Mouse (Mus musculus) thymus, postnatal 14 days (tissue): ENCODE data around the gene Pfkm.

ENCODE experiments used
- DNase-seq: peaks from one replicate; pipeline ENCODE4 v3.0.0; 2021

Gene Pfkm

GRCm38 (mm10) chr15:98102401-98102800 is 10.0 kb downstream of the Pfkm start:
- DNase-seq, result no peak

GRCm38 (mm10) chr15:98106506-98106905 is 14.1 kb downstream of the Pfkm start:
- no peak for DNase-seq

GRCm38 (mm10) chr15:98107230-98107629 is 14.8 kb downstream of the Pfkm start:
- DNase-seq, result no peak

- DNase-seq, result no peak
Observed at GRCm38 (mm10) chr15:98107703-98108296, 15.4 kb downstream of the Pfkm start.

- DNase-seq, result peak; percentile 83
Observed at GRCm38 (mm10) chr15:98108297-98109152, 16.1 kb downstream of the Pfkm start.

- no peak for DNase-seq
Observed at GRCm38 (mm10) chr15:98111791-98112190, 19.4 kb downstream of the Pfkm start.

- DNase-seq, result no peak
Observed at GRCm38 (mm10) chr15:98114098-98114851, 21.9 kb downstream of the Pfkm start.

GRCm38 (mm10) chr15:98114852-98115778 is 22.7 kb downstream of the Pfkm start:
- DNase-seq, result no peak

GRCm38 (mm10) chr15:98115779-98116163 is 23.4 kb downstream of the Pfkm start:
- DNase-seq, result no peak

GRCm38 (mm10) chr15:98116287-98116686 is 23.9 kb downstream of the Pfkm start:
- no peak for DNase-seq

- no peak for DNase-seq
Observed at GRCm38 (mm10) chr15:98119363-98119762, 27.0 kb downstream of the Pfkm start.

- no peak for DNase-seq
Observed at GRCm38 (mm10) chr15:98120831-98121230, 28.4 kb downstream of the Pfkm start.

GRCm38 (mm10) chr15:98131001-98131400 is 38.6 kb downstream of the Pfkm start:
- no peak for DNase-seq

GRCm38 (mm10) chr15:98131451-98131850 is 39.1 kb downstream of the Pfkm start:
- DNase-seq, result no peak

GRCm38 (mm10) chr15:98131942-98132655 is 39.7 kb downstream of the Pfkm start:
- DNase-seq, result no peak

GRCm38 (mm10) chr15:98133471-98133870 is 41.1 kb downstream of the Pfkm start:
- DNase-seq, result no peak

GRCm38 (mm10) chr15:98134034-98134433 is 41.6 kb downstream of the Pfkm start:
- DNase-seq, result no peak

- no peak for DNase-seq
Observed at GRCm38 (mm10) chr15:98134666-98135065, 42.3 kb downstream of the Pfkm start.

GRCm38 (mm10) chr15:98135671-98136070 is 43.3 kb downstream of the Pfkm start:
- DNase-seq, result no peak

GRCm38 (mm10) chr15:98136871-98137270 is 44.5 kb downstream of the Pfkm start:
- no peak for DNase-seq

- no peak for DNase-seq
Observed at GRCm38 (mm10) chr15:98139763-98140162, 47.4 kb downstream of the Pfkm start.

GRCm38 (mm10) chr15:98140809-98141208 is 48.4 kb downstream of the Pfkm start:
- DNase-seq, result no peak
